Mouse (Mus musculus): ENCODE measurements at regions not wholly inside any gene's neighbourhood (a gene's known extent, or its start where the extent isn't known, plus 50 kb on each side); places are given as distances from the start of the nearest gene placed in this dataset.

- no peak overlapping the region for H3K27ac ChIP-seq (ENCODE audit: low read length)
- H3K36me3 ChIP-seq (ENCODE audit: control insufficient read depth, insufficient read depth, low read length) = no peaks in the 10 kb centered on the region
- WGBS = 75% methylated on average over 6 of the region's 6 CpGs
- no peak overlapping the region for H3K9ac ChIP-seq (ENCODE audit: low read depth, low read length)
- no peak for ATAC-seq
- no peak overlapping the region for H3K4me2 ChIP-seq (ENCODE audit: low read length)
- no peak overlapping the region for H3K4me3 ChIP-seq (ENCODE audit: low read depth, low read length)
- no peaks in the 10 kb centered on the region for H3K9me3 ChIP-seq (replicated peaks; ENCODE audit: control insufficient read depth, low read length, poor library complexity, severe bottlenecking)
- no peaks in the 10 kb centered on the region for H3K27me3 ChIP-seq (ENCODE audit: control insufficient read depth, insufficient read depth, low read depth, low read length)
- H3K4me1 ChIP-seq (ENCODE audit: control insufficient read depth, insufficient read depth, low read length) = no peaks in the 10 kb centered on the region
Measured at GRCm38 (mm10) chr13:106510435-106510834, 426.3 kb downstream of the Ipo11 start.

GRCm38 (mm10) chr13:106501273-106501672 is 435.5 kb downstream of the Ipo11 start:
- H3K36me3 ChIP-seq (ENCODE audit: control insufficient read depth, insufficient read depth, low read length) = no peaks in the 10 kb centered on the region
- no peak overlapping the region for H3K4me2 ChIP-seq (ENCODE audit: low read length)
- WGBS = 75% methylated on average over 6 of the region's 6 CpGs
- H3K9ac ChIP-seq (ENCODE audit: low read depth, low read length) = no peak overlapping the region
- ATAC-seq = peak; percentile 28; the same call in 1 of the 2 replicates
- H3K27ac ChIP-seq (ENCODE audit: low read length) = no peak overlapping the region
- H3K4me1 ChIP-seq (ENCODE audit: control insufficient read depth, insufficient read depth, low read length) = no peaks in the 10 kb centered on the region
- H3K4me3 ChIP-seq (ENCODE audit: low read depth, low read length) = no peak overlapping the region
- H3K9me3 ChIP-seq (replicated peaks; ENCODE audit: control insufficient read depth, low read length, poor library complexity, severe bottlenecking) = no peaks in the 10 kb centered on the region
- H3K27me3 ChIP-seq (ENCODE audit: control insufficient read depth, insufficient read depth, low read depth, low read length) = no peaks in the 10 kb centered on the region

GRCm38 (mm10) chr13:106471264-106471663 is 465.5 kb downstream of the Ipo11 start:
- WGBS = 88% methylated on average over 4 of the region's 4 CpGs
- H3K36me3 ChIP-seq (ENCODE audit: control insufficient read depth, insufficient read depth, low read length) = no peaks in the 10 kb centered on the region
- ATAC-seq = no peak
- H3K27me3 ChIP-seq (ENCODE audit: control insufficient read depth, insufficient read depth, low read depth, low read length) = no peaks in the 10 kb centered on the region
- no peak overlapping the region for H3K4me3 ChIP-seq (ENCODE audit: low read depth, low read length)
- no peak overlapping the region for H3K9ac ChIP-seq (ENCODE audit: low read depth, low read length)
- H3K4me1 ChIP-seq (ENCODE audit: control insufficient read depth, insufficient read depth, low read length) = no peaks in the 10 kb centered on the region
- no peaks in the 10 kb centered on the region for H3K9me3 ChIP-seq (replicated peaks; ENCODE audit: control insufficient read depth, low read length, poor library complexity, severe bottlenecking)
- H3K27ac ChIP-seq (ENCODE audit: low read length) = no peak overlapping the region
- H3K4me2 ChIP-seq (ENCODE audit: low read length) = no peak overlapping the region

- H3K4me2 ChIP-seq (ENCODE audit: low read length) = no peak overlapping the region
- no peak overlapping the region for H3K4me3 ChIP-seq (ENCODE audit: low read depth, low read length)
- no peaks in the 10 kb centered on the region for H3K9me3 ChIP-seq (replicated peaks; ENCODE audit: control insufficient read depth, low read length, poor library complexity, severe bottlenecking)
- no peak overlapping the region for H3K9ac ChIP-seq (ENCODE audit: low read depth, low read length)
- ATAC-seq = 0 out of 2 replicates have a peak, but pooled peaks have one; percentile 17
- H3K27ac ChIP-seq (ENCODE audit: low read length) = no peak overlapping the region
- no peaks in the 10 kb centered on the region for H3K27me3 ChIP-seq (ENCODE audit: control insufficient read depth, insufficient read depth, low read depth, low read length)
- WGBS = 69% methylated on average over 6 of the region's 6 CpGs
- H3K4me1 ChIP-seq (ENCODE audit: control insufficient read depth, insufficient read depth, low read length) = no peaks in the 10 kb centered on the region
- H3K36me3 ChIP-seq (ENCODE audit: control insufficient read depth, insufficient read depth, low read length) = no peaks in the 10 kb centered on the region
Measured at GRCm38 (mm10) chr13:106454366-106454927, 482.3 kb downstream of the Ipo11 start.

GRCm38 (mm10) chr13:106432165-106432564 is 504.6 kb downstream of the Ipo11 start:
- H3K4me3 ChIP-seq (ENCODE audit: low read depth, low read length) = no peak overlapping the region
- no peaks in the 10 kb centered on the region for H3K27me3 ChIP-seq (ENCODE audit: control insufficient read depth, insufficient read depth, low read depth, low read length)
- ATAC-seq = no peak
- no peaks in the 10 kb centered on the region for H3K9me3 ChIP-seq (replicated peaks; ENCODE audit: control insufficient read depth, low read length, poor library complexity, severe bottlenecking)
- H3K9ac ChIP-seq (ENCODE audit: low read depth, low read length) = no peak overlapping the region
- H3K27ac ChIP-seq (ENCODE audit: low read length) = no peak overlapping the region
- peaks cover 3% of the 10 kb centered on the region; the same call in 1 of the 2 replicates for H3K4me1 ChIP-seq (ENCODE audit: control insufficient read depth, insufficient read depth, low read length)
- H3K36me3 ChIP-seq (ENCODE audit: control insufficient read depth, insufficient read depth, low read length) = no peaks in the 10 kb centered on the region
- no peak overlapping the region for H3K4me2 ChIP-seq (ENCODE audit: low read length)
- 63% methylated on average over 3 of the region's 3 CpGs for WGBS

DNA sequence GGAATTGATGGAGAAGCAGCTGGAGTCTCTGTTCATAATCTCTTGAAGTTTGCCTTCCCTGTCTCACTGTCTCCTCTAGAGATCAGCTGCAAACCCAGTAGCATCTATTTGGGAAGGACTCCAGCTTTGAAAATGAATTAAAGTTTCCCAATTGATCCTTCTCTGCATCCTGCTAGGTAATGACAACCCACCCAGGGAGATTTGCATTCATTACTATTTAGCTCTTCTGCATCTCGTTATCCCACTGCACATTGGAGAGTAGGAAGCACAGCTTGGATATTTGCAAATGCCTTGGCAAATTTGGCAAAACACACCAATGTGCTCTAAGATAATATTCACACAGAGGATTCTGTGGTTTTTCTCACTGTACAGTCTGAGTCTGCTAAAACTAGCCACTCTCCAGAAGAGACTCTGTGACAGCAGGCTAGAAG is 530.1 kb downstream of the Ipo11 start:
- Histone ChIP-seq H3K27me3 (ENCODE audit: control insufficient read depth, insufficient read depth, low read depth, low read length) (no peaks in the 10 kb centered on the region), H3K4me2 (ENCODE audit: low read length) (no peak overlapping the region), H3K4me3 (ENCODE audit: low read depth, low read length) (no peak overlapping the region), H3K9ac (ENCODE audit: low read depth, low read length) (no peak overlapping the region), H3K27ac (ENCODE audit: low read length) (no peak overlapping the region), H3K4me1 (ENCODE audit: control insufficient read depth, insufficient read depth, low read length) (no peaks in the 10 kb centered on the region), H3K9me3 (replicated peaks; ENCODE audit: control insufficient read depth, low read length, poor library complexity, severe bottlenecking) (no peaks in the 10 kb centered on the region), H3K36me3 (ENCODE audit: control insufficient read depth, insufficient read depth, low read length) (no peaks in the 10 kb centered on the region)
- WGBS = 10% methylated on average over 1 of the region's 1 CpGs
- 0 out of 2 replicates have a peak, but pooled peaks have one; percentile 58 for ATAC-seq

- no peak for ATAC-seq
- Histone ChIP-seq H3K27ac (ENCODE audit: low read length) (no peak overlapping the region), H3K9ac (ENCODE audit: low read depth, low read length) (no peak overlapping the region), H3K9me3 (replicated peaks; ENCODE audit: control insufficient read depth, low read length, poor library complexity, severe bottlenecking) (no peaks in the 10 kb centered on the region), H3K27me3 (ENCODE audit: control insufficient read depth, insufficient read depth, low read depth, low read length) (no peaks in the 10 kb centered on the region), H3K4me2 (ENCODE audit: low read length) (no peak overlapping the region), H3K36me3 (ENCODE audit: control insufficient read depth, insufficient read depth, low read length) (no peaks in the 10 kb centered on the region), H3K4me3 (ENCODE audit: low read depth, low read length) (no peak overlapping the region), H3K4me1 (ENCODE audit: control insufficient read depth, insufficient read depth, low read length) (no peaks in the 10 kb centered on the region)
- 73% methylated on average over 8 of the region's 8 CpGs for WGBS
Measured at GRCm38 (mm10) chr13:106392642-106393041, 544.1 kb downstream of the Ipo11 start.

- Histone ChIP-seq H3K9ac (ENCODE audit: low read depth, low read length) (no peak overlapping the region), H3K9me3 (replicated peaks; ENCODE audit: control insufficient read depth, low read length, poor library complexity, severe bottlenecking) (no peaks in the 10 kb centered on the region), H3K36me3 (ENCODE audit: control insufficient read depth, insufficient read depth, low read length) (no peaks in the 10 kb centered on the region), H3K27me3 (ENCODE audit: control insufficient read depth, insufficient read depth, low read depth, low read length) (no peaks in the 10 kb centered on the region), H3K4me3 (ENCODE audit: low read depth, low read length) (no peak overlapping the region), H3K27ac (ENCODE audit: low read length) (no peak overlapping the region), H3K4me2 (ENCODE audit: low read length) (no peak overlapping the region), H3K4me1 (ENCODE audit: control insufficient read depth, insufficient read depth, low read length) (no peaks in the 10 kb centered on the region)
- ATAC-seq = no peak
- WGBS = 66% methylated on average over 4 of the region's 4 CpGs
Measured at GRCm38 (mm10) chr13:106388634-106389033, 548.1 kb downstream of the Ipo11 start.

DNA sequence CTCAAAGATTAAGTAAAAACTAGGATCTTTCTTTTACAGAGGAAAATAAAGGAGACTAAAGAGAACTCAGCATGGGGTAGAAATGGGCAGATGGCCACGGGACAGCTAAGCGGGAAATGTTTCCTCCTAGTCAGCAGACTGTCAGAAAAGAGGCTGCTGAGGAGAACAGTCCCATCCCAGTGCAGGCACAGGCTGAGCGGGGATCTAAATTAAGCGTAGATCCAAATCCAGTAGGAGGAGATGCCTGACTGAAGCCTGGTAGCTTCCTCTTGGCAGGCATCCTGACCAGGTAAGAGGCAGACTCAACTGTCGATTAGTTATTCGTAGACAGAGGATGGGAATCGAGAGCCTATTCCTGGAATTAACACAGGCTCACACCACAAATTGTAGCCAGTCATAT is 569.2 kb downstream of the Ipo11 start:
- no peak overlapping the region for H3K9ac ChIP-seq (ENCODE audit: low read depth, low read length)
- H3K27ac ChIP-seq (ENCODE audit: low read length) = no peak overlapping the region
- 77% methylated on average over 7 of the region's 7 CpGs for WGBS
- H3K4me2 ChIP-seq (ENCODE audit: low read length) = no peak overlapping the region
- no peak overlapping the region for H3K4me3 ChIP-seq (ENCODE audit: low read depth, low read length)
- no peak for ATAC-seq
- H3K36me3 ChIP-seq (ENCODE audit: control insufficient read depth, insufficient read depth, low read length) = no peaks in the 10 kb centered on the region
- H3K4me1 ChIP-seq (ENCODE audit: control insufficient read depth, insufficient read depth, low read length) = no peaks in the 10 kb centered on the region
- H3K9me3 ChIP-seq (replicated peaks; ENCODE audit: control insufficient read depth, low read length, poor library complexity, severe bottlenecking) = no peaks in the 10 kb centered on the region
- no peaks in the 10 kb centered on the region for H3K27me3 ChIP-seq (ENCODE audit: control insufficient read depth, insufficient read depth, low read depth, low read length)
